ENCODE assay signal across 18 mouse cellular contexts in the genomic region with DNA sequence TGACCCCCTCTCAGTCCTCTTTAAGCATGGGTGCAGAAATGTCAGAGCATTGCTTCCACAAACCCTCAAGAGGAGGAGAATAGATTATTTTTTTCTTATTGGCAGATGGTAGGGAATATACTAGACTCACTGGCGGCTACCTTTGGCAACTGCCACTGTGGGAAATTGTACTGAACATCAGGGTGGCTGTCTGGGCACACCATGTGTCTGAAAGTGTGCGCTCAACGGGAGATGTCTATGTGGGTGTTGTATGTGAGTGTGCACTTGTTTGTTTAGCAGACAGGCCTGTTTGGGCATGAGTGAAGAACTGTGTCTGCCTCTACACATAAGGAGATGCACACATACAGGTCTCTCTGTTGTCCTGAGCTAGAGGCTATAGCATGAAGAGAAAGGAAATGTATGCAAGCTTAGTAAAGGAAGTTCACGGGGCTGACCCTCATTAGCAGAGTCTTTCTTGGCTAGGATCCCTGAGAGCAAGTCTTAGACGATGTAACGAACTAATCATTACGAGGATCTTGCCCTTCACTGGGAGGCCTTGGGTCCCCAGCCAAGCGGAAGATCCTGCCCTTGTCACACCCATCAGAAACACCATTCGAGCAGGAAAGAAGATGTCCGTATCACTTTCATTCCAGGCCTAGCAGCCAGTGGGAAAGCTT. TPM values are rescaled to one million over a fixed set of nuclear protein-coding genes. Genes with fewer than 3 reads are reported as not detected.
DNase-seq lines count a peak whose midpoint lies in the region; ATAC-seq lines count a peak whose summit lies in the region.
"Had no signal": no experiment of that assay in that cellular context is flagged by ENCODE, and none has a peak within 500 bp of the region (broad histone marks: within the 10 kb centered on the region; RNA-seq: fewer than 3 reads in every experiment).

No protein-coding gene starts in this region.

- H3K4me2 ChIP-seq in kidney, embryonic 15.5 days, result no peak overlapping the region
- H3K4me2 ChIP-seq: embryonic facial prominence, embryonic 15.5 days had no signal

- H3K9me3 ChIP-seq in kidney, embryonic 15.5 days (replicated peaks), result no peaks in the 10 kb centered on the region
- H3K9me3 ChIP-seq: embryonic facial prominence, embryonic 15.5 days had no signal

- no peak for ATAC-seq in kidney, embryonic 15.5 days (replicated peaks; ENCODE audit: low FRiP score)
- ATAC-seq in CD4-positive, CD25-positive, alpha-beta regulatory T cell, adult 4 months, result no peak

- WGBS in kidney, embryonic 15.5 days, result 53% methylated on average over 10 of the region's 10 CpGs
- WGBS in large intestine, adult 2 months, result 39% methylated on average over 10 of the region's 10 CpGs

- DNase-seq in kidney, postnatal 36 days, result no peak
- peak; percentile 17 for DNase-seq in ovary, adult 18-20 months (ENCODE audit: low spot score)
- DNase-seq in ovary, postnatal 10 days (ENCODE audit: low spot score), result no peak
- peak; percentile 45 for DNase-seq in large intestine, adult 2 months (ENCODE audit: low read depth, low spot score)
- peak; percentile 55 for DNase-seq in retina, embryonic 14.5 days (ENCODE audit: low spot score)
- DNase-seq: cerebellum, adult 11-12 months; kidney, postnatal 25 days; liver; midbrain, embryonic 14.5 days; thymus, adult 2 months had no signal

- no peak overlapping the region for H3K4me3 ChIP-seq in kidney, embryonic 15.5 days (replicated peaks)
- H3K4me3 ChIP-seq: embryonic facial prominence, embryonic 15.5 days had no signal

- H3K4me1 ChIP-seq in kidney, embryonic 15.5 days, result peaks cover 20% of the 10 kb centered on the region; the same call in 1 of the 2 replicates

- H3K36me3 ChIP-seq in kidney, embryonic 15.5 days, result no peaks in the 10 kb centered on the region
- H3K36me3 ChIP-seq: embryonic facial prominence, embryonic 15.5 days had no signal

- no peak overlapping the region for H3K9ac ChIP-seq in kidney, embryonic 15.5 days
- H3K9ac ChIP-seq: embryonic facial prominence, embryonic 15.5 days had no signal

- no peaks in the 10 kb centered on the region for H3K27me3 ChIP-seq in kidney, embryonic 15.5 days
- H3K27me3 ChIP-seq: embryonic facial prominence, embryonic 15.5 days had no signal

- 0 out of 2 replicates have a peak overlapping the region, but pooled peaks have one; percentile 1 for H3K27ac ChIP-seq in kidney, embryonic 15.5 days
- H3K27ac ChIP-seq: embryonic facial prominence, embryonic 15.5 days had no signal

RNA-seq across cellular contexts. Expression of gene Fabp6, which starts 8.8 kb away (rescaled TPM):
- polyA plus RNA-seq in kidney, embryonic 15.5 days (2015; fragmentation: Nextera tagmentation; extraction: Ambion mirVana), result not detected in 2 replicates
- polyA plus RNA-seq in large intestine, adult 2 months (2012; rRNA removed), result 632 and 6,441 TPM in 2 replicates
- not detected for polyA plus RNA-seq in CD4-positive, CD25-positive, alpha-beta regulatory T cell, adult 4 months (2017; shearing (Covaris generic))
- polyA plus RNA-seq: cortical plate, adult 2 months; forebrain, embryonic 11.5 days; gonadal fat pad, adult 2 months; heart, embryonic 14.5 days; hindbrain, embryonic 11.5 days; midbrain, embryonic 14.5 days had no signal

RNA-seq across cellular contexts. Expression of gene 4933415A04Rik, which starts 23.3 kb away (rescaled TPM):
- 7.0 and 8.2 TPM in 2 replicates for polyA plus RNA-seq in kidney, embryonic 15.5 days (2015; fragmentation: Nextera tagmentation; extraction: Ambion mirVana)
- polyA plus RNA-seq in large intestine, adult 2 months (2012; rRNA removed), result 1.1 TPM in 2 replicates
- not detected for polyA plus RNA-seq in CD4-positive, CD25-positive, alpha-beta regulatory T cell, adult 4 months (2017; shearing (Covaris generic))

Comparison
In these comparisons a context has a peak if more than half of its experiments do, and no peak if none do; other contexts are left out.
1. DNase-seq: peak in ovary, adult 18-20 months (single experiment), large intestine, adult 2 months (single experiment) and retina, embryonic 14.5 days (single experiment); none in kidney, postnatal 36 days (0 of 2) and ovary, postnatal 10 days (single experiment).
2. RNA of gene Fabp6, which starts 8.8 kb away (polyA plus RNA-seq): 632 to 6,441 TPM in large intestine, adult 2 months; not detected in kidney, embryonic 15.5 days and not detected in CD4-positive, CD25-positive, alpha-beta regulatory T cell, adult 4 months; every median in the first group is over 100 times any median in the second.